Mouse (Mus musculus): ENCODE measurements at regions not wholly inside any gene's neighbourhood (a gene's known extent, or its start where the extent isn't known, plus 50 kb on each side); places are given as distances from the start of the nearest gene placed in this dataset.

DNA sequence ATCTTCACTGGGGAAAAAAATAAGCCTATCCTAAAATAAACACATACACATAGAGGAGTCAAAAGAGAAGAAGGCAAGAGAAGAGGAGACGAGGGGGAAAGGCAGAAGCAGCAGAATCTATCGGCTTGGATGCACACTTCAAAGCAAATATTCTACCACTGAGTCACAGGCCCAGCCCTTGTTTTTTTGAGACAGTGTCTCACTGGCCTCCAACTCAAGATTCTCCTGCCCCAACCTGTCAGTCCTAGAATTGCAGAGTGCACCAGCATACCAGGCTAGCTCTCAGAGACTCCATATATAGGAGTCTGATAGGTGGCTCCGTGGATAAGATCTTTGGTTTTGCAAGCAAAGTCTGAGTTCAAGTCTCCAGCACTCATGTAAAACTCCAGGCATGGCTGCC lies 152.6 kb downstream of the Irs2 start:
- no peak for TF ChIP-seq EP300 (IDR thresholded peaks at IDR 0.05; ENCODE audit: insufficient read depth, low read depth, low read length)
- TF ChIP-seq CTCF (IDR thresholded peaks at IDR 0.05; ENCODE audit: low read depth, low read length), result no peak
- no peak for TF ChIP-seq POLR2A (IDR thresholded peaks at IDR 0.05; ENCODE audit: insufficient read depth, low read length)
